Mouse (Mus musculus): ENCODE measurements around the gene Hnrnpa1. TPM values are rescaled to one million over a fixed set of nuclear protein-coding genes. Genes with fewer than 3 reads are reported as not detected.

Hnrnpa1 gene
- polyA plus RNA-seq, 1 experiment from 2014 or later = 935 TPM

DNA sequence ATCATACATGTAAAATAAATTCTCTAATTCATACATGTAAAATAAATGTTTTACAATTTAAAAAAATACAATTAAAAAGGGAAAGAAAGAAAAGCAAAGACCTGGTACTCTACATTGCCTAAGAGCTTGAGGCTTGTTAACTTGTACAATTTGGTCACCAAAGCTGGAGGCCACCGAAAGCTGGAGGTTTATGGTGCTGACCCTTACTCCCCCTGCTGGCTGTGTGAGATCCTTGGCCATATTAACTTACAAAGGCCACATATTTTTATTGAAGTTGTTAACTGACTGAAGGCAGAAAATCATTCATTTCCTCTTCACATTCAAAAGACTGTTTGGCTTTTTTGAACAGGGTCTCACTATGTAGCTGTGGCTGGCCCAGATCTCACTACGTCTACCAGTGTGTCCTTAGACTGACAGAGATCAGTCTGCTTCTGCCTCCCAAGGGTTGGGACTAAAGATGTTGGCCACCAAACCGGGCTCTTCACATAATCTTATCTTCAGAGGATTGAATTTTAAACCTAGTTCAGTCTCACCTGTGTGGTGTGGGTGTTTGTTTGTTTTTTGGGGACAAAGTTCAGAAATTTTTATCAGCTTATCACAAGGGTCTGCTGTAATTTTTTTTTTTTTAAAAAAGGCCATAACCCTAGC lies 40.7 kb downstream of the Hnrnpa1 start:
- H3K9me3 ChIP-seq (ENCODE audit: control insufficient read depth, low read length) = no peaks in the 10 kb centered on the region
- no peak for ATAC-seq
- H3K9ac ChIP-seq (replicated peaks; ENCODE audit: low read depth, low read length) = no peak overlapping the region
- no peaks in the 10 kb centered on the region for H3K27me3 ChIP-seq (replicated peaks; ENCODE audit: control insufficient read depth, insufficient read depth, low read length)
- 72% methylated on average over 3 of the region's 3 CpGs for WGBS
- no peak overlapping the region for H3K27ac ChIP-seq (ENCODE audit: low read length)
- H3K4me1 ChIP-seq (replicated peaks; ENCODE audit: control insufficient read depth, insufficient read depth, low read length) = peaks cover 10% of the 10 kb centered on the region
- H3K4me2 ChIP-seq (ENCODE audit: low read length) = no peak overlapping the region
- no peak overlapping the region for H3K4me3 ChIP-seq (replicated peaks; ENCODE audit: low read length)
- no peaks in the 10 kb centered on the region for H3K36me3 ChIP-seq (ENCODE audit: control insufficient read depth, insufficient read depth)

DNA sequence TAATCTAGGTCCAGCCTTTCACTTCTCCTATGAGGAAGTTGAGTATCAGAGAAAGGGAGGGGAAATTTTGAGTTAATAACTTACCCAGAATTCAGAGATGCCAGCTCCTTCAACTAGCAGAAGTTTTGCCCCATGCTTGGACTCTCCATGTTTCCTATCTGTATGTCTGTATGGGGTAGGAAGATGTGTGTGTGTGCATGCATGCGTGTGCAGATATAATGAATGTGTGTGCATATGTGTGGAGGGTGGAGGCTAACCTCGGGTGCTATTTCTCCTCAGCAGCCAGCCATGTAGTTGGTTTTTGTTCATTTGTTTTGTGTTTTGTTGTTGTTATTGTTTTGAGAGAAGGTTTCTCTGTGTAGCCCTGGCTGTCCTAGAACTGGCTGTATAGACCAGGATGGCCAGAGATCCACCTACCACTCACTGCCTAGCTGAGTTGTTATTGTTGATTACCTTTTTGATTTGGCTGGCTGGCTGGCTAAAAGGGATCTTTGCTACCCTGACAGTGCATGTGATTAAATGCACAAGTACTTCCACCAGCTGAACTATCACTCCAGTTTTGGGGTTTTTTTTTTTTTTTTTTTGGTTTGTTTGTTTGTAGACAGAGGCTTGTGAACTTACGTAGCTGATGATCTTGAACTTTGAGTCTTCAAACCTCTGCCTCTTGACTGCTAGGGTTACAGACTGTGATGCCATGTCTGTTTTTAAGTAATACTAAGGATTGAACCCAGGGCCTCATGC lies 41.4 kb downstream of the Hnrnpa1 start:
- Histone ChIP-seq H3K27me3 (replicated peaks; ENCODE audit: control insufficient read depth, insufficient read depth, low read length) (no peaks in the 10 kb centered on the region), H3K27ac (ENCODE audit: low read length) (no peak overlapping the region), H3K9me3 (ENCODE audit: control insufficient read depth, low read length) (no peaks in the 10 kb centered on the region), H3K4me3 (replicated peaks; ENCODE audit: low read length) (no peak overlapping the region), H3K36me3 (ENCODE audit: control insufficient read depth, insufficient read depth) (no peaks in the 10 kb centered on the region), H3K4me2 (ENCODE audit: low read length) (no peak overlapping the region), H3K9ac (replicated peaks; ENCODE audit: low read depth, low read length) (no peak overlapping the region), H3K4me1 (replicated peaks; ENCODE audit: control insufficient read depth, insufficient read depth, low read length) (peaks cover 13% of the 10 kb centered on the region)
- ATAC-seq = no peak
- WGBS = 96% methylated on average over 3 of the region's 3 CpGs

DNA sequence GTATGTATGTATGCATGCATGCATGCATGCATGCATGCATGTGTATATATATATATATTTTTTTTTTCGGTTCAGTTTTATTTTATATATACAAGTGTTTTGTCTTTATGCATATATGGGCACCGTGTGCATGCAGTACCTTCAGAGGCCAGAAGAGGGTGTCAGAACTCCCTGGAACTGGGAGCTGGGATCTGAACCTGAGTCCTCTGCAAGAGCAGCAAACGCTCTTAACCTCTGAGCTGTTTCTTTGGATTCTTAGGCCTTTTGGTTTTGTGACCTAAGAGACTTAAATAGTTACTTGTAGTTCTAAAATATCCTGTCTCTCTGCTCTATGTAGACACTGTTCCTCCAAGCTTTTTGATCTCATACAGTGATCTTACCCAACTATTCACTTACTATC lies 43.8 kb downstream of the Hnrnpa1 start:
- no peak for ATAC-seq
- H3K9ac ChIP-seq (replicated peaks; ENCODE audit: low read depth, low read length) = no peak overlapping the region
- H3K4me2 ChIP-seq (ENCODE audit: low read length) = no peak overlapping the region
- peaks cover 13% of the 10 kb centered on the region for H3K4me1 ChIP-seq (replicated peaks; ENCODE audit: control insufficient read depth, insufficient read depth, low read length)
- WGBS = 47% methylated on average over 3 of the region's 3 CpGs
- no peak overlapping the region for H3K27ac ChIP-seq (ENCODE audit: low read length)
- H3K36me3 ChIP-seq (ENCODE audit: control insufficient read depth, insufficient read depth) = no peaks in the 10 kb centered on the region
- no peak overlapping the region for H3K4me3 ChIP-seq (replicated peaks; ENCODE audit: low read length)
- H3K27me3 ChIP-seq (replicated peaks; ENCODE audit: control insufficient read depth, insufficient read depth, low read length) = no peaks in the 10 kb centered on the region
- H3K9me3 ChIP-seq (ENCODE audit: control insufficient read depth, low read length) = no peaks in the 10 kb centered on the region

- H3K36me3 ChIP-seq (ENCODE audit: control insufficient read depth, insufficient read depth) = no peaks in the 10 kb centered on the region
- no peaks in the 10 kb centered on the region for H3K9me3 ChIP-seq (ENCODE audit: control insufficient read depth, low read length)
- WGBS = 40% methylated on average over 2 of the region's 2 CpGs
- H3K4me3 ChIP-seq (replicated peaks; ENCODE audit: low read length) = no peak overlapping the region
- no peak overlapping the region for H3K9ac ChIP-seq (replicated peaks; ENCODE audit: low read depth, low read length)
- no peaks in the 10 kb centered on the region for H3K27me3 ChIP-seq (replicated peaks; ENCODE audit: control insufficient read depth, insufficient read depth, low read length)
- no peak for ATAC-seq
- H3K4me1 ChIP-seq (replicated peaks; ENCODE audit: control insufficient read depth, insufficient read depth, low read length) = peaks cover 13% of the 10 kb centered on the region
- H3K4me2 ChIP-seq (ENCODE audit: low read length) = no peak overlapping the region
- no peak overlapping the region for H3K27ac ChIP-seq (ENCODE audit: low read length)
Measured at GRCm38 (mm10) chr15:103284647-103285046, 44.4 kb downstream of the Hnrnpa1 start.

DNA sequence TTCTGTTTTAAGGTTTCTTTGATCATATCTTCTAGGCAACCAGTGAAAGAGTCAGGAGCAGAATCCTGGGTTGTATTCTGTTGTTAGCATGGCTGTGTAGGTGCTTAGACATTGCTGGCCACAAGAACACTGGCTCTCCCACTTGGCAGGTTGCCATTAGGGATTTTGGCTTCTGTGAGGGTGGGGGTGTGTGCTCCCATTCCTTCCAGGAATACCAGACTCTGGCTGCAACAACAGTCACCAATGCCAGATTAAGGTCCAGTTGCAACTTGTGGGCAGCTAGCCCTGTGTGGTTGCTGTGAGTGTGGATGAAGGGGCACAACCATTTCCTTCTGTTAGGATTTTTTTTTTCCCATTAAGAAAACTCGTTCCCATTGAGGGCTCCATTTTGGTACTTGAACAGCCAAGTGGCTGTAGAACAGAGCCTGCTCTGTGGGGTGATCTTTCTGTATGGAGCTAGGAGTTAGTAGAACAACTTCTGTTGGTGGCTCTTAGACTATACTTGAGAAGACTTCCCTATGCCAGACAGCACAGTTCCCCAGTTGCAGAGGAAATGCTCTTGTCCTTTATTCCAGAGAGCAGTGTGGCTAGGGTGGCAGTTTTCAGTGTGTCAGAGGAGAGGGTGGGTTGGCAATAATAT lies 45.7 kb downstream of the Hnrnpa1 start:
- H3K27ac ChIP-seq (ENCODE audit: low read length) = peak overlapping the region; percentile 61
- ATAC-seq = peak; percentile 84
- no peak overlapping the region for H3K9ac ChIP-seq (replicated peaks; ENCODE audit: low read depth, low read length)
- WGBS = 30% methylated on average over 1 of the region's 1 CpGs
- no peaks in the 10 kb centered on the region for H3K36me3 ChIP-seq (ENCODE audit: control insufficient read depth, insufficient read depth)
- H3K9me3 ChIP-seq (ENCODE audit: control insufficient read depth, low read length) = no peaks in the 10 kb centered on the region
- no peak overlapping the region for H3K4me3 ChIP-seq (replicated peaks; ENCODE audit: low read length)
- peaks cover 13% of the 10 kb centered on the region for H3K4me1 ChIP-seq (replicated peaks; ENCODE audit: control insufficient read depth, insufficient read depth, low read length)
- no peaks in the 10 kb centered on the region for H3K27me3 ChIP-seq (replicated peaks; ENCODE audit: control insufficient read depth, insufficient read depth, low read length)
- no peak overlapping the region for H3K4me2 ChIP-seq (ENCODE audit: low read length)

- ATAC-seq = no peak
- no peak overlapping the region for H3K4me3 ChIP-seq (replicated peaks; ENCODE audit: low read length)
- H3K4me1 ChIP-seq (replicated peaks; ENCODE audit: control insufficient read depth, insufficient read depth, low read length) = peaks cover 13% of the 10 kb centered on the region
- peaks cover 15% of the 10 kb centered on the region for H3K36me3 ChIP-seq (ENCODE audit: control insufficient read depth, insufficient read depth)
- WGBS = 42% methylated on average over 5 of the region's 5 CpGs
- no peaks in the 10 kb centered on the region for H3K9me3 ChIP-seq (ENCODE audit: control insufficient read depth, low read length)
- H3K27me3 ChIP-seq (replicated peaks; ENCODE audit: control insufficient read depth, insufficient read depth, low read length) = no peaks in the 10 kb centered on the region
- no peak overlapping the region for H3K4me2 ChIP-seq (ENCODE audit: low read length)
- H3K27ac ChIP-seq (ENCODE audit: low read length) = no peak overlapping the region
- H3K9ac ChIP-seq (replicated peaks; ENCODE audit: low read depth, low read length) = no peak overlapping the region; the same call in 1 of the 2 replicates
Measured at GRCm38 (mm10) chr15:103289600-103289999, 49.4 kb downstream of the Hnrnpa1 start.

- Histone ChIP-seq H3K27ac (ENCODE audit: low read length) (no peak overlapping the region), H3K4me1 (replicated peaks; ENCODE audit: control insufficient read depth, insufficient read depth, low read length) (peaks cover 8% of the 10 kb centered on the region), H3K27me3 (replicated peaks; ENCODE audit: control insufficient read depth, insufficient read depth, low read length) (no peaks in the 10 kb centered on the region), H3K9me3 (ENCODE audit: control insufficient read depth, low read length) (no peaks in the 10 kb centered on the region), H3K4me2 (ENCODE audit: low read length) (no peak overlapping the region), H3K9ac (replicated peaks; ENCODE audit: low read depth, low read length) (no peak overlapping the region), H3K36me3 (ENCODE audit: control insufficient read depth, insufficient read depth) (peaks cover 15% of the 10 kb centered on the region), H3K4me3 (replicated peaks; ENCODE audit: low read length) (no peak overlapping the region)
- WGBS = 82% methylated on average over 6 of the region's 6 CpGs
- no peak for ATAC-seq
Measured at GRCm38 (mm10) chr15:103290417-103290816, 50.2 kb downstream of the Hnrnpa1 start.

GRCm38 (mm10) chr15:103290843-103291242 lies 50.6 kb downstream of the Hnrnpa1 start:
- Histone ChIP-seq H3K9ac (replicated peaks; ENCODE audit: low read depth, low read length) (no peak overlapping the region), H3K9me3 (ENCODE audit: control insufficient read depth, low read length) (no peaks in the 10 kb centered on the region), H3K36me3 (ENCODE audit: control insufficient read depth, insufficient read depth) (peaks cover 15% of the 10 kb centered on the region), H3K4me1 (replicated peaks; ENCODE audit: control insufficient read depth, insufficient read depth, low read length) (peaks cover 4% of the 10 kb centered on the region), H3K27me3 (replicated peaks; ENCODE audit: control insufficient read depth, insufficient read depth, low read length) (no peaks in the 10 kb centered on the region), H3K27ac (ENCODE audit: low read length) (no peak overlapping the region), H3K4me2 (ENCODE audit: low read length) (no peak overlapping the region), H3K4me3 (replicated peaks; ENCODE audit: low read length) (no peak overlapping the region)
- 97% methylated on average over 9 of the region's 9 CpGs for WGBS
- no peak for ATAC-seq

DNA sequence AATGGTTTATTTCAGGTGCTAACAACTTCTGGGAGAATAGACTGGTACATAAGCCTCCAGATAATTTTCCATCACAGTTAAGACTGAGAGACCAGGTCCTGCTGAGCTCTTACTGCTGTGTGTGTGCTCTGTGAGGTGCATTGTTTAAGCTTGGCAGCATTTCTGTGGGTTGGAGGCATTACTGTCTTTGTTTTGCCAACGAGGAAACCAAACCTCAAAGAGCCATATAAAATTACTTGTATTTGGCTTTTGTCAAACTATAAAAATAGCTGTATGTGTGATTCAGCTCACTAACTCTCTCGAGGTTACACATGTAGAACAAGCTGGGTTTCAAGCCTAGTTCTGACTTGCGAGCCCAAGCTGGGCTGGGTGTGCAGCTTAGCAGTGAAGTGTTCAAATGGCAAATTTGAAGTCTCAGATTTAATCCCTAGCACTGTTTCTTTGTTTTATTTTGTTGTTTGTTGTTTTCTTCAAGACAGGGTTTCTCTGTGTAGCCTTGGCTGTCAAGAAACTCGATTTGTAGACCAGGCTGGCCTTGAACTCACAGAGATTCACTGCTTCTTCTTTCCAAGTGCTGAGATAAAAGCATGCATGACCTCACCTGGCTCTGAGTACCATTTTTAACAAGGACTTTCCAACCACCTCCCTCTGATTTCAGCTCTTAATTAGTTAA lies 52.6 kb downstream of the Hnrnpa1 start:
- peaks cover 15% of the 10 kb centered on the region for H3K36me3 ChIP-seq (ENCODE audit: control insufficient read depth, insufficient read depth)
- no peak for ATAC-seq
- no peak overlapping the region for H3K4me2 ChIP-seq (ENCODE audit: low read length)
- H3K9me3 ChIP-seq (ENCODE audit: control insufficient read depth, low read length) = no peaks in the 10 kb centered on the region
- H3K27me3 ChIP-seq (replicated peaks; ENCODE audit: control insufficient read depth, insufficient read depth, low read length) = no peaks in the 10 kb centered on the region
- H3K4me3 ChIP-seq (replicated peaks; ENCODE audit: low read length) = no peak overlapping the region
- no peak overlapping the region for H3K27ac ChIP-seq (ENCODE audit: low read length)
- H3K4me1 ChIP-seq (replicated peaks; ENCODE audit: control insufficient read depth, insufficient read depth, low read length) = peaks cover 9% of the 10 kb centered on the region
- H3K9ac ChIP-seq (replicated peaks; ENCODE audit: low read depth, low read length) = no peak overlapping the region
- WGBS = 60% methylated on average over 4 of the region's 4 CpGs
